Mouse (Mus musculus): ENCODE measurements at regions not wholly inside any gene's neighbourhood (a gene's known extent, or its start where the extent isn't known, plus 50 kb on each side); places are given as distances from the start of the nearest gene placed in this dataset.

DNA sequence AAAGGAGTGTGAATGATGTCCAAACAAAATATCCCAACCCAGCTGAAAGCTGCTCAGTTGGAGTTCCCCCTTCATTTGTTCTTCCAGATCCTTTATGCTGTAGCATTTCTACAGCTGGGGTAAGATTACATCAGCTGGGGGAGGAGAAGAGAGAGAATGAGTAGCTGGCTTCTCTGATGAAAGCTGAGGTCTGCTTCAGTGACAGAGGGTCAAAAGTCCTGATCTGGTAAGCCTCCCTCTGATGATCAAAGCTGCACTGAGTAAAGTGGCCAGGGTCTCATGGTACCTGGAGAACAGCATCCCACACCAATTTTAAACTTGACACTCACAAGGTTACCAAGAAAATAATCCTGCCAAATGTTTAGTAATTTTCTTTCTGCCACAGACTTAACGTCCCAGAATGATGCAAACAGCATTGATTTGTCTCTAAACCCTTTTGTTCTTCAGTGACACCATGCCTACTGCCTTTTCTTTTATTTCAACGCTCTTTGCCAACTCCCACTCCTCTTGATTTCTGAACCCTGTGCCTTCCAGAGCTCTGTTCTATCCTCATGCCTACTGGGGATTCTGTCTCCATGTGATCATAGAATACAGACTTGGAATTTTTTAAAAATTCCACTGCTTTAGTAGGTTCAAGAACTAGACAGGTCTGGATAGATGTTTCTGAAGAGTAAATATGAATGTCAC is 119.3 kb upstream of the Fshr start:
- no peak for TF ChIP-seq POLR2A (IDR thresholded peaks at IDR 0.05; ENCODE audit: insufficient read length, low read depth)
- TF ChIP-seq CEBPB (IDR thresholded peaks at IDR 0.05; ENCODE audit: insufficient read depth, poor library complexity, severe bottlenecking): peak; percentile 30; the same call in 1 of the 2 replicates
- Histone ChIP-seq H3K36me3 (ENCODE audit: control insufficient read depth, insufficient read depth) (no peaks in the 10 kb centered on the region), H3ac (ENCODE audit: control insufficient read depth, insufficient read length) (no peak overlapping the region), H3K4me2 (ENCODE audit: low read depth) (no peak overlapping the region), H3K79me2 (ENCODE audit: control insufficient read depth, insufficient read depth) (no peaks in the 10 kb centered on the region), H3K27me3 (ENCODE audit: control insufficient read depth, insufficient read depth, insufficient read length) (no peaks in the 10 kb centered on the region), H3K4me3 (no peak overlapping the region)

GRCm38 (mm10) chr17:89318356-89318755 is 117.9 kb upstream of the Fshr start:
- H3ac ChIP-seq (ENCODE audit: control insufficient read depth, insufficient read length): no peak overlapping the region
- no peak overlapping the region for H3K4me3 ChIP-seq
- no peak overlapping the region for H3K4me2 ChIP-seq (ENCODE audit: low read depth)
- no peaks in the 10 kb centered on the region for H3K79me2 ChIP-seq (ENCODE audit: control insufficient read depth, insufficient read depth)
- H3K27me3 ChIP-seq (ENCODE audit: control insufficient read depth, insufficient read depth, insufficient read length): no peaks in the 10 kb centered on the region
- TF ChIP-seq E2F4 (IDR thresholded peaks at IDR 0.05; ENCODE audit: insufficient read depth) (no peak), TCF12 (IDR thresholded peaks at IDR 0.05; ENCODE audit: insufficient read depth, poor library complexity, severe bottlenecking) (no peak), MAX (IDR thresholded peaks at IDR 0.05; ENCODE audit: low read depth) (no peak), POLR2AphosphoS2 (IDR thresholded peaks at IDR 0.05; ENCODE audit: insufficient read length, low read depth) (no peak), TCF3 (IDR thresholded peaks at IDR 0.05; ENCODE audit: insufficient read length, low read depth) (no peak), MYOG (IDR thresholded peaks at IDR 0.05; ENCODE audit: control insufficient read depth in 1 of 3, insufficient read depth in 1 of 3, insufficient read length in 2 of 3, low read depth in 2 of 3) (no peak)
- H3K36me3 ChIP-seq (ENCODE audit: control insufficient read depth, insufficient read depth): no peaks in the 10 kb centered on the region

GRCm38 (mm10) chr17:89311133-89311532 is 110.7 kb upstream of the Fshr start:
- Histone ChIP-seq H3ac (ENCODE audit: control insufficient read depth, insufficient read length) (no peak overlapping the region), H3K27me3 (ENCODE audit: control insufficient read depth, insufficient read depth, insufficient read length) (no peaks in the 10 kb centered on the region), H3K4me2 (ENCODE audit: low read depth) (no peak overlapping the region), H3K36me3 (ENCODE audit: control insufficient read depth, insufficient read depth) (no peaks in the 10 kb centered on the region), H3K4me3 (no peak overlapping the region), H3K79me2 (ENCODE audit: control insufficient read depth, insufficient read depth) (no peaks in the 10 kb centered on the region)
- no peak for TF ChIP-seq MAX (IDR thresholded peaks at IDR 0.05; ENCODE audit: low read depth)
- no peak for TF ChIP-seq POLR2A (IDR thresholded peaks at IDR 0.05; ENCODE audit: insufficient read length, low read depth)
- TF ChIP-seq MYOG (IDR thresholded peaks at IDR 0.05; ENCODE audit: control insufficient read depth in 1 of 3, insufficient read depth in 1 of 3, insufficient read length in 2 of 3, low read depth in 2 of 3): no peak
- no peak for TF ChIP-seq REST (IDR thresholded peaks at IDR 0.05; ENCODE audit: insufficient read depth, insufficient read length)
- no peak for TF ChIP-seq USF1 (IDR thresholded peaks at IDR 0.05; ENCODE audit: low read depth)
- no peak for TF ChIP-seq E2F4 (IDR thresholded peaks at IDR 0.05; ENCODE audit: insufficient read depth)
- no peak for TF ChIP-seq POLR2AphosphoS2 (IDR thresholded peaks at IDR 0.05; ENCODE audit: insufficient read length, low read depth)
- no peak for TF ChIP-seq MYOD1 (IDR thresholded peaks at IDR 0.05; ENCODE audit: control insufficient read depth in 1 of 3, insufficient read length in 2 of 3, low read depth in 2 of 3)
- TF ChIP-seq SRF (IDR thresholded peaks at IDR 0.05; ENCODE audit: control insufficient read depth, insufficient read length, low read depth): no peak
- TF ChIP-seq TCF3 (IDR thresholded peaks at IDR 0.05; ENCODE audit: insufficient read length, low read depth): no peak

GRCm38 (mm10) chr17:89301325-89301724 is 100.8 kb upstream of the Fshr start:
- H3K79me2 ChIP-seq (ENCODE audit: control insufficient read depth, insufficient read depth): no peaks in the 10 kb centered on the region
- H3ac ChIP-seq (ENCODE audit: control insufficient read depth, insufficient read length): no peak overlapping the region
- H3K36me3 ChIP-seq (ENCODE audit: control insufficient read depth, insufficient read depth): no peaks in the 10 kb centered on the region
- H3K4me3 ChIP-seq: no peak overlapping the region
- no peak overlapping the region for H3K4me2 ChIP-seq (ENCODE audit: low read depth)
- TF ChIP-seq MAX (IDR thresholded peaks at IDR 0.05; ENCODE audit: low read depth) (no peak), TCF3 (IDR thresholded peaks at IDR 0.05; ENCODE audit: insufficient read length, low read depth) (no peak), POLR2AphosphoS2 (IDR thresholded peaks at IDR 0.05; ENCODE audit: insufficient read length, low read depth) (no peak), MYOD1 (IDR thresholded peaks at IDR 0.05; ENCODE audit: control insufficient read depth in 1 of 3, insufficient read length in 2 of 3, low read depth in 2 of 3) (no peak), MYOG (IDR thresholded peaks at IDR 0.05; ENCODE audit: control insufficient read depth in 1 of 3, insufficient read depth in 1 of 3, insufficient read length in 2 of 3, low read depth in 2 of 3) (no peak), REST (IDR thresholded peaks at IDR 0.05; ENCODE audit: insufficient read depth, insufficient read length) (no peak), USF1 (IDR thresholded peaks at IDR 0.05; ENCODE audit: low read depth) (no peak), POLR2A (IDR thresholded peaks at IDR 0.05; ENCODE audit: insufficient read length, low read depth) (no peak), E2F4 (IDR thresholded peaks at IDR 0.05; ENCODE audit: insufficient read depth) (no peak), TCF12 (IDR thresholded peaks at IDR 0.05; ENCODE audit: insufficient read depth, poor library complexity, severe bottlenecking) (no peak), SRF (IDR thresholded peaks at IDR 0.05; ENCODE audit: control insufficient read depth, insufficient read length, low read depth) (no peak), CEBPB (IDR thresholded peaks at IDR 0.05; ENCODE audit: insufficient read depth, poor library complexity, severe bottlenecking) (no peak)
- H3K27me3 ChIP-seq (ENCODE audit: control insufficient read depth, insufficient read depth, insufficient read length): no peaks in the 10 kb centered on the region

DNA sequence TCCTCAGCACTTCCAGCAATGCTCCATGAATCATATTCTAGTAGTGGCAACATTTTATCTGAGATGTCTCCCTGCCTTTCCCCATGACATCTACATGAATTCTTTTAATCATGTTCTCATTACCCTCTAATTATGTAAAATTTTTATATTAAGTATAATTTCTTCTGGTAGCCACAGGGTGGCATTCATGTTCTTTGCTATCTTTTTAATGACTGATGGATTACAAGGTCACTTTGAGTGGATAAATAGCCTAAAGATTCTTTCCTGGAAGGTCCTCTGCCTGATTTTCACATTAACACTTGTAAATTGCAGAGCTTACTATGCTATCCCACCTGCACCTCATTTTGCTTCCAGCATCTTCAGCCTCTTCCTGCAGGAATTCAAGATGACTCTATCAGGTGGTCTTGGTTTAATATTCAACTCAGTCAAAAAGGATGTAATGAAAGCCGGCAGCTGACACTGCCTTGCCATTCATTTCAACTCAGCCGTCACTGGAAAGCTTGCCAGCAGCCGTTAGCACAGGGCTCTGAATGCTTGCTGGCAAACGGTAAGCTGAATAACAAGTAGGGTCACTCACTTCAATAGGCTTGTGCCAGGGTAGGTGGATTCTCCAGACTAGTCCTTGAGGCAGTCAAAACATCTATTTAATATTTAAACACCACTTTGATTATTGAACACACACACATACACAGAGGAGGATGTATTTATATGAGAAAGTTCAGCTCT is 97.0 kb upstream of the Fshr start:
- TF ChIP-seq MYOG (IDR thresholded peaks at IDR 0.05; ENCODE audit: control insufficient read depth in 1 of 3, insufficient read depth in 1 of 3, insufficient read length in 2 of 3, low read depth in 2 of 3) (no peak), TCF12 (IDR thresholded peaks at IDR 0.05; ENCODE audit: insufficient read depth, poor library complexity, severe bottlenecking) (no peak), TCF3 (IDR thresholded peaks at IDR 0.05; ENCODE audit: insufficient read length, low read depth) (no peak), SRF (IDR thresholded peaks at IDR 0.05; ENCODE audit: control insufficient read depth, insufficient read length, low read depth) (no peak), USF1 (IDR thresholded peaks at IDR 0.05; ENCODE audit: low read depth) (no peak), POLR2A (IDR thresholded peaks at IDR 0.05; ENCODE audit: insufficient read length, low read depth) (no peak), MYOD1 (IDR thresholded peaks at IDR 0.05; ENCODE audit: control insufficient read depth in 1 of 3, insufficient read length in 2 of 3, low read depth in 2 of 3) (no peak), REST (IDR thresholded peaks at IDR 0.05; ENCODE audit: insufficient read depth, insufficient read length) (no peak), MAX (IDR thresholded peaks at IDR 0.05; ENCODE audit: low read depth) (no peak), CEBPB (IDR thresholded peaks at IDR 0.05; ENCODE audit: insufficient read depth, poor library complexity, severe bottlenecking) (no peak), POLR2AphosphoS2 (IDR thresholded peaks at IDR 0.05; ENCODE audit: insufficient read length, low read depth) (no peak), E2F4 (IDR thresholded peaks at IDR 0.05; ENCODE audit: insufficient read depth) (no peak)
- Histone ChIP-seq H3ac (ENCODE audit: control insufficient read depth, insufficient read length) (no peak overlapping the region), H3K4me2 (ENCODE audit: low read depth) (no peak overlapping the region)

More for the DNA sequence above, 97.0 kb upstream of the Fshr start:
- Histone ChIP-seq H3K27me3 (ENCODE audit: control insufficient read depth, insufficient read depth, insufficient read length) (no peaks in the 10 kb centered on the region), H3K79me2 (ENCODE audit: control insufficient read depth, insufficient read depth) (no peaks in the 10 kb centered on the region), H3K4me3 (no peak overlapping the region), H3K36me3 (ENCODE audit: control insufficient read depth, insufficient read depth) (no peaks in the 10 kb centered on the region)
